Mouse (Mus musculus) neural tube, embryonic 13.5 days (tissue): Measurements from ENCODE around the gene Vps37c. TPM values are rescaled to one million over a fixed set of nuclear protein-coding genes. Genes with fewer than 3 reads are reported as not detected.
A peak's percentile ranks its signal among the peaks of the same experiment; 100 is the strongest.

Experiments
- ATAC-seq: fragments of 200-750 bp; cut with Nextera tagmentation; 2 replicates; pipeline ENCODE4 v1.8.0; 2017; ENCODE audit warnings: low read depth, mild to moderate bottlenecking, moderate TSS enrichment, moderate library complexity
- H3K27ac ChIP-seq: fragments of 300-500 bp; sonication (generic); replicated peaks from 2 replicates; pipeline ENCODE4 v1.5.1; 2015; ENCODE audit warnings: moderate library complexity, mild to moderate bottlenecking, inconsistent platforms
- H3K27me3 ChIP-seq: fragments of 300-500 bp; sonication (generic); 2 replicates; pipeline ENCODE4 v1.6.1; 2015; ENCODE audit warnings: mild to moderate bottlenecking, inconsistent platforms
- H3K36me3 ChIP-seq: fragments of 300-500 bp; sonication (generic); 2 replicates; pipeline ENCODE4 v1.6.1; 2015; ENCODE audit warnings: mild to moderate bottlenecking, inconsistent platforms
- H3K4me1 ChIP-seq: fragments of 300-500 bp; sonication (generic); replicated peaks from 2 replicates; pipeline ENCODE4 v1.6.1; 2015; ENCODE audit warnings: inconsistent platforms
- H3K4me2 ChIP-seq: fragments of 300-500 bp; sonication (generic); 2 replicates; pipeline ENCODE4 v1.6.1; 2015; ENCODE audit warnings: inconsistent platforms, mild to moderate bottlenecking, moderate library complexity
- H3K4me3 ChIP-seq: fragments of 300-500 bp; sonication (generic); 2 replicates; pipeline ENCODE4 v1.5.1; 2015; ENCODE audit warnings: mild to moderate bottlenecking, inconsistent platforms
- H3K9ac ChIP-seq: fragments of 300-500 bp; sonication (generic); 2 replicates; pipeline ENCODE4 v1.6.1; 2015; ENCODE audit warnings: moderate library complexity, mild to moderate bottlenecking, inconsistent platforms
- H3K9me3 ChIP-seq: fragments of 300-500 bp; sonication (generic); 2 replicates; pipeline ENCODE4 v1.6.1; 2016; ENCODE audit warnings: inconsistent platforms
- WGBS: fragments of 180-500 bp; shearing (Covaris S2); methylation state at CpG from one replicate; pipeline ENCODE4 v1.1.7; 2015; 5-methylcytosine and 5-hydroxymethylcytosine counted together
- polyA plus RNA-seq: library from polyadenylated mRNA; unstranded; fragments of >200 nt; fragmentation: Nextera tagmentation; extraction: Ambion mirVana; gene quantifications from 2 replicates; pipeline ENCODE4 v1.2.1, GENCODE M21; 2015

Vps37c gene
- polyA plus RNA-seq, 1 experiment from 2014 or later = 37.6 TPM

- Histone ChIP-seq H3K27me3 (no peaks in the 10 kb centered on the region), H3K27ac (no peak overlapping the region), H3K9me3 (no peaks in the 10 kb centered on the region), H3K9ac (0 out of 2 replicates have a peak overlapping the region, but pooled peaks have one; percentile 85), H3K4me1 (peaks cover 60% of the 10 kb centered on the region), H3K4me3 (no peak overlapping the region), H3K4me2 (peak overlapping the region; percentile 81), H3K36me3 (no peaks in the 10 kb centered on the region)
- ATAC-seq = no peak
- 96% methylated on average over 4 of the region's 4 CpGs for WGBS
These were observed 2.6 kb downstream of the Vps37c start for GRCm38 (mm10) chr19:10691121-10691520.

GRCm38 (mm10) chr19:10691660-10692059, 3.1 kb downstream of the Vps37c start:
- 81% methylated on average over 3 of the region's 3 CpGs for WGBS
- Histone ChIP-seq H3K27ac (no peak overlapping the region), H3K4me3 (no peak overlapping the region), H3K4me1 (peaks cover 65% of the 10 kb centered on the region), H3K27me3 (no peaks in the 10 kb centered on the region), H3K9me3 (no peaks in the 10 kb centered on the region), H3K9ac (no peak overlapping the region), H3K36me3 (no peaks in the 10 kb centered on the region), H3K4me2 (no peak overlapping the region)
- no peak for ATAC-seq

- Histone ChIP-seq H3K4me3 (no peak overlapping the region), H3K9ac (no peak overlapping the region), H3K9me3 (no peaks in the 10 kb centered on the region), H3K4me1 (peaks cover 71% of the 10 kb centered on the region), H3K36me3 (no peaks in the 10 kb centered on the region), H3K27me3 (no peaks in the 10 kb centered on the region), H3K4me2 (no peak overlapping the region), H3K27ac (no peak overlapping the region)
- no peak for ATAC-seq
- 92% methylated on average over 4 of the region's 4 CpGs for WGBS
These were observed 3.8 kb downstream of the Vps37c start for GRCm38 (mm10) chr19:10692361-10692760.

- no peak for ATAC-seq
- Histone ChIP-seq H3K4me1 (peaks cover 80% of the 10 kb centered on the region), H3K27ac (0 out of 2 replicates have a peak overlapping the region, but pooled peaks have one; percentile 33), H3K36me3 (no peaks in the 10 kb centered on the region), H3K27me3 (no peaks in the 10 kb centered on the region), H3K9ac (no peak overlapping the region), H3K9me3 (no peaks in the 10 kb centered on the region), H3K4me3 (no peak overlapping the region), H3K4me2 (no peak overlapping the region)
- WGBS = 89% methylated on average over 10 of the region's 10 CpGs
These were observed 5.6 kb downstream of the Vps37c start for GRCm38 (mm10) chr19:10693926-10694682.

- H3K27me3 ChIP-seq = no peaks in the 10 kb centered on the region
- H3K4me3 ChIP-seq = no peak overlapping the region
- 35% methylated on average over 7 of the region's 7 CpGs for WGBS
- H3K36me3 ChIP-seq = no peaks in the 10 kb centered on the region
- peak overlapping the region; percentile 82 for H3K27ac ChIP-seq
- no peaks in the 10 kb centered on the region for H3K9me3 ChIP-seq
- H3K9ac ChIP-seq = peak overlapping the region; percentile 53
- peaks cover 78% of the 10 kb centered on the region for H3K4me1 ChIP-seq
- peak overlapping the region; percentile 21; the same call in 1 of the 2 replicates for H3K4me2 ChIP-seq
- no peak for ATAC-seq
These were observed 7.3 kb downstream of the Vps37c start for GRCm38 (mm10) chr19:10695801-10696200.

GRCm38 (mm10) chr19:10698131-10698991, 9.8 kb downstream of the Vps37c start:
- H3K4me2 ChIP-seq = no peak overlapping the region
- H3K27ac ChIP-seq = no peak overlapping the region; the same call in 1 of the 2 replicates
- H3K9me3 ChIP-seq = no peaks in the 10 kb centered on the region
- no peak overlapping the region for H3K4me3 ChIP-seq
- H3K4me1 ChIP-seq = peaks cover 74% of the 10 kb centered on the region
- ATAC-seq = no peak
- 69% methylated on average over 9 of the region's 9 CpGs for WGBS
- H3K36me3 ChIP-seq = no peaks in the 10 kb centered on the region
- no peak overlapping the region for H3K9ac ChIP-seq
- H3K27me3 ChIP-seq = no peaks in the 10 kb centered on the region

GRCm38 (mm10) chr19:10699851-10700250, 11.3 kb downstream of the Vps37c start:
- Histone ChIP-seq H3K27ac (no peak overlapping the region), H3K27me3 (no peaks in the 10 kb centered on the region), H3K36me3 (no peaks in the 10 kb centered on the region), H3K9ac (no peak overlapping the region), H3K4me2 (no peak overlapping the region), H3K9me3 (no peaks in the 10 kb centered on the region), H3K4me1 (peaks cover 69% of the 10 kb centered on the region), H3K4me3 (no peak overlapping the region)
- ATAC-seq = no peak
- WGBS = 71% methylated on average over 9 of the region's 9 CpGs

GRCm38 (mm10) chr19:10701013-10701726, 12.6 kb downstream of the Vps37c start:
- 0 out of 2 replicates have a peak, but pooled peaks cover 3% of the 10 kb centered on the region for H3K36me3 ChIP-seq
- ATAC-seq = no peak
- peaks cover 58% of the 10 kb centered on the region for H3K4me1 ChIP-seq
- H3K4me3 ChIP-seq = no peak overlapping the region
- H3K27me3 ChIP-seq = no peaks in the 10 kb centered on the region
- 58% methylated on average over 6 of the region's 6 CpGs for WGBS
- H3K9me3 ChIP-seq = no peaks in the 10 kb centered on the region
- 0 out of 2 replicates have a peak overlapping the region, but pooled peaks have one; percentile 18 for H3K27ac ChIP-seq
- no peak overlapping the region for H3K9ac ChIP-seq
- H3K4me2 ChIP-seq = no peak overlapping the region

- Histone ChIP-seq H3K9ac (no peak overlapping the region), H3K4me2 (no peak overlapping the region), H3K4me3 (no peak overlapping the region), H3K9me3 (no peaks in the 10 kb centered on the region), H3K36me3 (peaks cover 13% of the 10 kb centered on the region), H3K27ac (no peak overlapping the region), H3K4me1 (peaks cover 49% of the 10 kb centered on the region), H3K27me3 (no peaks in the 10 kb centered on the region)
- no peak for ATAC-seq
- 85% methylated on average over 8 of the region's 8 CpGs for WGBS
These were observed 13.6 kb downstream of the Vps37c start for GRCm38 (mm10) chr19:10702125-10702524.

- H3K27me3 ChIP-seq = no peaks in the 10 kb centered on the region
These were observed 14.9 kb downstream of the Vps37c start for GRCm38 (mm10) chr19:10703470-10703869.

GRCm38 (mm10) chr19:10707087-10707875, 18.7 kb downstream of the Vps37c start:
- Histone ChIP-seq H3K4me2 (no peak overlapping the region), H3K9me3 (no peaks in the 10 kb centered on the region), H3K9ac (no peak overlapping the region), H3K36me3 (peaks cover 46% of the 10 kb centered on the region), H3K27me3 (no peaks in the 10 kb centered on the region), H3K4me1 (peaks cover 29% of the 10 kb centered on the region), H3K27ac (no peak overlapping the region), H3K4me3 (no peak overlapping the region)
- no peak for ATAC-seq
- 84% methylated on average over 13 of the region's 13 CpGs for WGBS

More at GRCm38 (mm10) chr19:10703470-10703869, 14.9 kb downstream of the Vps37c start:
- peaks cover 36% of the 10 kb centered on the region for H3K4me1 ChIP-seq
- no peak overlapping the region for H3K4me2 ChIP-seq
- H3K27ac ChIP-seq = no peak overlapping the region
- H3K4me3 ChIP-seq = no peak overlapping the region
- H3K9ac ChIP-seq = no peak overlapping the region
- H3K9me3 ChIP-seq = no peaks in the 10 kb centered on the region
- peaks cover 22% of the 10 kb centered on the region for H3K36me3 ChIP-seq
- no peak for ATAC-seq
- WGBS = 85% methylated on average over 8 of the region's 8 CpGs
